Mouse (Mus musculus) lung, postnatal 36 days (tissue): ENCODE data around the gene Tbc1d10a.

Source experiments
- DNase-seq: peaks from one replicate; pipeline ENCODE4 v3.0.0; 2022; ENCODE audit warnings: mixed read lengths

The Tbc1d10a gene

DNA sequence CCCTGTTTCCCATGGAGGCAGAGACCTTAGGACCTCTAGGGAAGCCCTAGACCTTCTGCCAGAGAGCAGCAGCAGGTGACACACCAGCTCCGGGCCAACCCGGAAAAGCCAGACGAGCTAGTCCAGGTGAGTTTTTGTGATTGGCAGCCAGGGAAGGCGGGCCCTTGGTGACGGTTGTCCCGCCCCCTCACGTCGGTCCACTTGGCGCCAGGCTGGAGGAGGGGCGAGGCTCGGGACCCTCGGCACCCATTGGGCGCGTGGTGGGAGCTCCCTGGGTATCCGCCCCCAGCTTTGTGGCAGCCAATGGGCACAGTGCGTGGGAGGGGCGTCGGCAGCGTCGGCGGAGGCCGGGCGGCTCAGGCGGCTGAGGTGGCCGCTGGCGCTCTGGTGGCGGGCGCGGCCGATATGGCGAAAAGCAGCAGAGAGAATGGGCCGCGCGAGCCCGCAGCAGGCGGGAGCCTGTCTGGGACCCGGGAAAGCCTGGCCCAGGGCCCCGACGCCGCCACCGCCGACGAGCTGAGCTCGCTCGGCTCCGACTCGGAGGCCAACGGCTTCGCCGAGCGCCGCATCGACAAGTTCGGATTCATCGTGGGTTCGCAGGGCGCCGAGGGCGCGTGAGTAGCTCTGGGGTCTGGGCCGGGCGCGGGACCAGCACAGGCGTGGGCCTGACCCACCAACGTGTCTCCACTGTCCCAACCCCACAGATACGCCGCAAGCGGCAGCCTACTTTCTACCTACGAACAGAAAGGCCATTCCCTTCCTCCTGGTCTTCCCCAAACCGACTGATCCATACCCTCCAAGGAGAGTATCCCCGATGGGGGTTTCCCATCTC is at the start of gene Tbc1d10a:
TSS of gene Tbc1d10a (plus strand) at position 304 of the 832 bp plus-strand sequence.
- DNase-seq, result peak; percentile 98

DNA sequence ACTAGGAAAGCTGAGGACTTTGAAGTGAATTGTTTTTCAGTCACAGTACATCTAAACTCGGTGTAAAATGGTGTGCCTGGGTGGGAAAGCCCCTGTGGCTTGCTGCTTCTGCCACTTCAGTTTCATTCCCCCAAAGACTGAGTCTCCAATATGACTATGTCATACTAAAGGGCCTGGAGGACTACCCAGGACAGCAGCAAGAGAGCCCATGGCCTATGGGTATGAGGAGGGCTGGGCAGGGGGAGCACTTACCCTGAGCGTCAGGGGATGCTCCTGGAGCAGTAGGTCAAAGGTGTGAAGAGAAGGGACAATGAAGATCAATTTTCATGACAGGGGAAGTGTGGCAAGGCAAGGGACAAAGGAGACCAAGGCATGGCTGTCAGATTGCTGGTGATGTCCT is 47.6 kb upstream of the Tbc1d10a start:
- DNase-seq, result no peak

GRCm38 (mm10) chr11:4141505-4141904 is 45.1 kb upstream of the Tbc1d10a start:
- peak; percentile 30 for DNase-seq

- DNase-seq, result no peak
Measured at GRCm38 (mm10) chr11:4142352-4142751, 44.2 kb upstream of the Tbc1d10a start.

DNA sequence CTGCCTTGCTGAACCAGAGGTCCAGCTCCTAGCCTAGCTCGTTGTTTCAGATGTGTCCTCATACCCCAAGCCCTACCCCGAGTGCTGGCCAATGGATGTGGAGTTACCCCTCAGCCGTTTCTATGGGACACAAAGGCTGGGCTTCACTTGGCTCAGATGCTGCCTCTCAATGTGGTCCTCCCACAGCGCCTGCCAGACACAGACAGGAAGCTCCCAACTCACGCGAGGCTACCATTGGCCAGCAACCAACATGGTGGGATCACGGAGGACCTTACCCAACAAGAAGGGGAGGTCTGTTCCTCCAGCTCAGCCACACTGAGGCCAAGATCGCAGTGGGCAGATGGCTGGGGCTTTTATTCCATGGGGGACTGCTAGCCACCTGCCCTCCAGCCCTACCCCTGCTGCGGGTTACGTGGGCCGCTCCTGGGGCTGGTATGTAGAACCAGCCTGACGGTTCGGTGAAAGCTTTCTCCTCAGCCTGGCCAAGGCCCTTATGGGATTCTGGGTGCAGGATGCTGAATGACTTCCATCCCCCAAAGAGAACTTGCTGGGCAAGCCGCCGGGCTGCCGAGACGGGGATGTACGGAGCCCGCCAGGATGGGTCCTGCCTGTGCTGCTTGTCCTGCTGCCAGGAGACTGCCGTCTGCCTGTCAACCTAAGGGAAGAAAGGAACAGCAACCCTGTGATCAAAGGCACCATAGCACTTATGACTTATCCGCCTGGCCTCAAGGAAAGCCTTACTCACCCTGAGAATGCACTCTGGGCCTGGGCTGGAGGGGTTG is 43.1 kb upstream of the Tbc1d10a start:
- DNase-seq, result no peak

- DNase-seq, result no peak
Measured at GRCm38 (mm10) chr11:4146381-4146780, 40.2 kb upstream of the Tbc1d10a start.

GRCm38 (mm10) chr11:4147098-4147497 is 39.5 kb upstream of the Tbc1d10a start:
- DNase-seq, result no peak

DNA sequence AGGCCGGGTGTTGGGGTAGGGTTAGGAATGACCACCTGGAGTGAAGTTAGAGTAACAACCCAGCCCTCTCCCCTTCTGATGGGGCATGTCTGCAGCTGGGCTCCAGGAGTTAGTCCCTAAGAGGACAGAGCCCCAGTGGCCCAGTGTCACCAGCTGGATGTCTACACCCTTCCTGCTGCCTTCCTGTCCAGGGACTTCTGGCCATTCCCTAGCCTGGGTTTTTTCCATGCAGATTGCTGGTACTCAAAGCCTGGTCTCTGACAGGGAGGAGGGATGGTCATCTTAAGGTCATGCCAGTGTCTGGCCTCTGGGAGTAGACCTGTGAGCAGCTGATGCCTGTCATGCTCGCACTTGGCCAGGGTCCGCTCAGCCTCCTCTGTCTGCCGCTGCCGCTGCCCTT is 38.5 kb upstream of the Tbc1d10a start:
- DNase-seq, result peak; percentile 56

GRCm38 (mm10) chr11:4148536-4149156 is 37.9 kb upstream of the Tbc1d10a start:
- DNase-seq, result no peak

DNA sequence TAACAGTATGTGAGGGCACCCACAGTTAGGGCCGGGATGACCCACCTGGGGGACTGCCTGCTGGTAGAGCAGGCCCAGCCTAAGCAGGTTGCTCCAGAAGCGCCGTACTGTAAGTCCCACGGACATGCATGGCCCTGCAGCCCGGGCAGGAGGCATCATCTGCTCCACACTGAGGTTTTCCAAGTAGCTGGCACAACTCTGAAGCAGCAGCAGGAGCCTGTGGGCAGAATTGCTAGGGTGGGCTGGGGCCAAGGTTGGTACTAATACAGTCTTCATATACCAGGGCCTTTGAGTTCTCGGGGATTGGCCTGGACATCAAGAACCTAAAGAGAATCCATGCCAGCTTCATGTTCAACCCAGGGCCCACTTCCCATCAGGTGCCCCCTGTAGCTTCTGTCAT is 36.7 kb upstream of the Tbc1d10a start:
- DNase-seq, result no peak

DNA sequence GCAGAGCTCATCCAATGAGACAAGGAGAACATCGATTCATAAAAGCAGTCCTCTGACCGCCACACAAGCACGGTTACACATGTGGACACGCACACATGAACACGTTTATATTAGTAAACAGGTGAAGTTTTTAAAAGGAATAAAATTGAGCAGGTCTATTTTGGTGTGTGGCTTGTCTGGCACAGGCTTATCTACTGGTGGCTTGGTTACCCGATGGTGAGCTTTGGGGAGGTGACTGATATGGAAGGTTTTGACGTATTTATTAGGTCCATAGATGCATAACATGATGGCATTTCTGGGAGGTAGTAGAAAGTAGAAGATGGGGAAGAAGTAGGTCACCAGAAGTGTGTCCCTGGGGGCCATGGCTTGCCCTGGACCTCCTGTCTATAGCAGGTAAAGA is 32.9 kb upstream of the Tbc1d10a start:
- DNase-seq, result no peak

DNA sequence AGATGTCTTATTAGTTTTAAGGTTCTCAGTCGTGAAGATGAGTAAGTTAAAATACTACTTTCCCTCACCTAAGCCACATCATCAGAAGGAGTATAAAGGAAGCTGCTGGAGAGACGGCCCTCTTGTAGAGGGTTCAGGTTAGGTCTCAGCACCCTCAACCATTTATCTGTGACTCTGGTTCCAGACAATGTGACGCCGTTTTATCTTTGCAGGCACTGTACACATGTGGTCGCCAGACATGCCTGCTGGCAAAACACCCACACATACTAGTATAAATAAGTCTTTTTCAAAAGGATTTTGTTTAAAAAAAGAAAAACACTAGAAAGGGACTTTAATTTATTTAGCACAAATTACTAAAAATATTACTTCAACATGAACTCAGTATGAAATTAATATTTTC is 30.9 kb upstream of the Tbc1d10a start:
- DNase-seq, result no peak

- no peak for DNase-seq
Measured at GRCm38 (mm10) chr11:4158676-4159075, 27.9 kb upstream of the Tbc1d10a start.

DNA sequence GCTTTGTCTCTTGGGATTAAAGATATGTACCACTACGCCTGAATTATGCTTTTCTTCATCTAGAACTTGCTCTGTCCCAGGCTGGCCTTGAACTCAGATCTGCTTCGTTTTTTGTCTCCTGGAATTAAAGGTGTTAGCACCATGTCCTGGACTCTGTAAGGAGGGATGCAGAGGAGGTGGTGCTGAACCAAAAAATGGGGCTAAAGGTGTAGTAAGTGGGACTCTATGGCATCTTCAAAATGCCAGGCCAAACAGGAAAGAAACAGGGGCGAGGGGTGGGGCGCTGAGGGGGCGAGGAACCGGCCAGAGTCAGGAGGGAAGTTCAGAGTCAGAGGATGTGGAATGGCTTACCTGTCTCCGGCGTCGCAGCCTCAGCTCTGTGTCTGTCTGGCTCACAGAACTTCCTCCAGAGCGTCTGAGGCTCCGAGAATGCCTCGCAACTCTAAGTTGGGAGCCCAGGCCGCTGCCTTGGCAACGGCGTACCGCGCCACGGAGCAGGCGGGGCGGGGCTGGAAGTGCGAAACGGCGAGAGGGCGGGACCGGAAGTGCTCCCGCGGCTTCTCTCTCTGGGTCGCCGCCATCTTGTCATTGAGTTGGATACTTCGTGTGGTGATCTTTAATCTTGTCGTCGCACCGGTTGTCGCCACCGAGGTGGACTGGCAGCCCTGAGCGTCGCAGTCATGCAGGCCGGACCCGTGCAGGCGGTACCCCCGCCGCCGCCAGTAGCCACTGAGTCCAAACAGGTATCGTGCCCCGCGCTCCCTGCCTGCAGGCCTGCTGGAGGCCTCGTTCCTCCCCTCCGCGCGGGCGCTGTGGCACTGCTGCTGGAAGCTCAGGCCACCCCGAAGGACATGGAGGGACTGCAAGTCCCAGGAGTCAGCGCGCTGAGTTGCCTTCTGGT is 26.5 kb upstream of the Tbc1d10a start, which contains the start of the genes Ccdc157 and Sf3a1:
TSS of gene Ccdc157 (minus strand) at position 486 of the 901 bp plus-strand sequence.
TSS of gene Sf3a1 (plus strand) at position 543 of the 901 bp plus-strand sequence.
- peak; percentile 96 for DNase-seq

DNA sequence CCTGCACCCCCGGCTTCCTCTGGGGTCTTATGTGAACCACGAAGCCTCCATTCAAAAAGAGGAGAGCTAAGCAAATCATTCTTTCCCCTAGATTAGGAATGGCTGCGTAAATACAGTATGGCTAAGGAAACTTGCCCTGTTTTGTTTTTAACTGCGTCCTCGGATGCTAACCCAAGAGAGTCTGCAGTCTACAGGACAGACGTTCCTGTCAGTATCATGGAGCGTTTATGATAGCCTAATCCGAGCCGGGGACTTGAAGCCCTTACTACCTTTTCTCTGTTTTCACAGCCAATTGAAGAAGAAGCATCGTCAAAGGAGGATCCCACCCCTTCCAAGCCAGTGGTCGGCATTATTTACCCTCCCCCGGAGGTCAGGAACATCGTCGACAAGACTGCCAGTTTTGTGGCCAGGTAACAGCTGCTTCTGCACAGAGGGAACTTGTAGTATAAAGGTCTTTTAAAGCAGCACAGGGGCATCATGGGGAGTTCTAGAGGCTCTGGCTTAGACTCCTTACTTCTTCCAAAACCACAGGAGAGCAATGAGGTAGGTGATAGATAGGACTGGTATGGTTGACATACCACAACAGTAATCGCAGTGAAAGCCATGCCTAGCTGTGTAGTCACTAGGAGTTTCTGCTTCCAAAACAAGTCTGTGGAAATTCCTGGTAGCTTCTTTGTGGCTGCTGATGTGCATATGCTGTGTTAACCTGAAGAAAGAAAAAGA is 25.7 kb upstream of the Tbc1d10a start:
- DNase-seq, result no peak

DNA sequence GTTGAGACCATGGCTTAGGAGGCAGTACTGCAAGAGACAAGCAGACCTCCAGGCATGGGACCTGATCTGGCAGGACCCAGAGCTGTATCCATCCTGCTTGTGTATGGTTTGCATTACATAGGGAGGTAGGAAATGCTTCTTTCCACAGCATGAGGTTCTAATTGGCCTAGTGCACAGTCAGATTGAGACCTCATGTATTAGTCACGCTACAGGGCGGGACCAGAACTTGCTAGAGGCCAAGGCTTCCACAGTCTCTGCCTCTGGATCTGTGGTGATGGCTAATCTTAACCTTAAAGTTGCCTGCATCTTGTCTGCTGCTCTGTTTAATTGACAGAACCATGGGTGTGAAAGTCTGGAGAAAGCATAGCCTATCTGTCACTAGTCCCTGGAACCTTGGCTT is 21.9 kb upstream of the Tbc1d10a start:
- no peak for DNase-seq

- no peak for DNase-seq
Measured at GRCm38 (mm10) chr11:4166467-4167090, 20.0 kb upstream of the Tbc1d10a start.

DNA sequence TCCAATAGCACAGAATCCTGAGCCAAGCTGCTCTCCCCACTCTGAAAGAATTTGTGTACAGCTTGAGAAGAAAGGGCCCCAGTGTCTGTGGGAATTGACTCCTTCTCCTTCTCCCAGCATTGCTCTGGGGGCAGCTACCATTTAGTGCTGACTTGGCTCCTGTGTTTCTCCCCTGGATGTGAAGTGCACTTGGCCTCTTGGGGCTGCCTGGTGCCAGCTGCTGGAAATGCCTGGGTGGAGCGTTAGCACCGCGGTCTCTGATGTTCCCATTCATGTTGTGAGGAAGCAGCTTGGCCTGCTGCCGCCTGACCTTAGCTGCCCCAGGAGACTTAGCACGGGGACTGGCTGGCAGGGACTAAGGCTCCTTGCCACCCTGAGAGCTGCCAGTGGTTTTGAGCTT is 12.0 kb upstream of the Tbc1d10a start:
- peak; percentile 67 for DNase-seq

- DNase-seq, result no peak
Measured at GRCm38 (mm10) chr11:4177716-4178115, 8.9 kb upstream of the Tbc1d10a start.

DNA sequence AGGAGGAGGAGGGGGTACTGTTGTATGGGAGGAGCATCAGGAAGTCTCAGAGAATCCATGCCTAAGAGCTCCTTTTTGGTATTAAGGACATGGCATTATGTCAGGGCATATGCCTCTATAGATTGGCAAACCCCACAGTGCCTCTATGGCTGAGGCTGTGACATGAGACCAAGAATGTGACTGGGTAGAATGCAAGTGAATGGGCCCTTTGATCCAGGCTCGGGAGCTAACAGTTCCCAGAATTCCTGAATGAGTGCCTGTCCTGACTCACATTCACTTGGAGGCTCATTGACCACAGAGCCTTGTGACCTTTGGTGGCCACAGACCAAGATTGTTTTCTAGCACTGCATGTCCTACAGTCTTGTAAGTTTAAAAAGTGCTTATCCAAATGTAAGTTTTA is 4.5 kb upstream of the Tbc1d10a start:
- no peak for DNase-seq

DNA sequence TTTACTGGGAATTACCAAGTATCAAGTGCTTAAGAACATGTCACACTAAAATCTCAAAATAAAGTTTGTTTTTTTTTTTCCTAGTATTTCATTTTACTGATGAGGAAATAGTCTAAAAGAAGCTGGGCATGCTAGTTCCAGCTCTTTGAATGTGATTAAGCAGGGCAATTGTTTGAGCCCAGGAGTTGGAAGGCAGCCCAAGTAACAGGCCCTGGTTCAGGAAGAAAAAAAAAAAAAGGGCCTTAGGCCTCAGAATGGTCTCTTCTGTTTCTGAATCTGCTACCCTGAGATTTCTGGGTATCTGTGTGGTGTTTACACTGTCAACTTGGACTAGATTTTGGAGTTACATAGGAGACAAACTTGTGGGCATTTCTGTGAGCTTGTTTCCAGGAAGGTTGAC is 3.1 kb upstream of the Tbc1d10a start:
- DNase-seq, result peak; percentile 49
